12 mouse cellular contexts compared by ENCODE assay signal in the genomic region with DNA sequence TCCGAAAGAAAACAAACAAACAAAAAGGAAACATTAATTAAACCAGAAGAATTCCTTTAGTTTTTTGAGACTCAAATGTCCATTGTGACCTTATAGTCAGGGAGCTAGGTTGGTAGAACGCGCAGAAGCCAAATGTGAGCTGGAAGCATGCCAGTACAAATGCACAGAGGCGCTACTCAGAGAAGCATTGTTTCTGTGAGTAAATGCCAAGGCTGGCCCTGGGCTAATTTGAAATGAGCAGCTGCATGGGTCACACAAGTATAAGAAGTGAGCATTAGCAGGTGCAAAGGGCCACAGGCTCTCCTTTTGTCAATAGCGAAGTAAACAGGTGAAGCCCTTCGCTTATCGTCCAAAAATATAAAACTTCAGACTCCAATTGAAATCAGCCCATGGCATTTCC.
A peak's percentile ranks its signal among the peaks of the same experiment; 100 is the strongest.
DNase-seq lines count a peak whose midpoint lies in the region; ATAC-seq and TF ChIP-seq lines count a peak whose summit lies in the region.
"Had no signal": no experiment of that assay in that cellular context is flagged by ENCODE, and none has a peak within 500 bp of the region (broad histone marks: within the 10 kb centered on the region; RNA-seq: fewer than 3 reads in every experiment).

No protein-coding gene starts in this region.

- no peak overlapping the region for H3K27ac ChIP-seq in kidney, adult 2 months (ENCODE audit: insufficient read depth, low read depth, low read length)
- no peak overlapping the region for H3K27ac ChIP-seq in kidney, embryonic 14.5 days (ENCODE audit: low read depth, low read length)
- H3K27ac ChIP-seq: liver, embryonic 15.5 days had no signal

- no peak for ATAC-seq in kidney, embryonic 14.5 days (ENCODE audit: low FRiP score, low TSS enrichment)

- no peak overlapping the region for H3K4me2 ChIP-seq in kidney, embryonic 14.5 days (replicated peaks; ENCODE audit: low read depth, low read length)
- H3K4me2 ChIP-seq: liver, embryonic 15.5 days had no signal

- no peak for TF ChIP-seq CTCF in kidney, adult 2 months (conservative IDR thresholded peaks at IDR 0.05; ENCODE audit: insufficient read depth, insufficient read length, low read depth, low read length)

- peak; percentile 41 to 55 for DNase-seq in cerebellum, postnatal 10 days
- DNase-seq in cerebellum, postnatal 4 days (ENCODE audit: low spot score in 2 of 2): no peak
- peak; percentile 4 for DNase-seq in kidney, adult 2 months
- peak; percentile 24 to 29 for DNase-seq in right cerebral cortex, postnatal 10 days (ENCODE audit: low spot score in 2 of 2)
- DNase-seq in right cerebral cortex, postnatal 14 days: no peak
- no peak for DNase-seq in gastrocnemius, postnatal 14 days
- DNase-seq in urinary bladder, adult 2 months (ENCODE audit: low spot score): no peak
- DNase-seq: kidney, adult 8-10 months; right cerebral cortex, postnatal 4 days had no signal

- intact Hi-C loops in gastrocnemius, postnatal 14 days (cut with DNase I; ENCODE audit: low total_unique reads): no loop called here

- 69% methylated on average over 7 of the region's 7 CpGs for WGBS in kidney, adult 2 months
- 86% methylated on average over 7 of the region's 7 CpGs for WGBS in kidney, embryonic 14.5 days

- no peak overlapping the region for H3K4me3 ChIP-seq in kidney, adult 2 months (ENCODE audit: insufficient read depth, low read depth, low read length)
- no peak overlapping the region for H3K4me3 ChIP-seq in kidney, embryonic 14.5 days (ENCODE audit: low read length)
- H3K4me3 ChIP-seq: liver, embryonic 15.5 days; megakaryocyte, embryonic 14.5 days had no signal

- H3K9me3 ChIP-seq in kidney, embryonic 14.5 days (ENCODE audit: control insufficient read depth, low read length): no peaks in the 10 kb centered on the region
- H3K9me3 ChIP-seq: liver, embryonic 15.5 days had no signal

- H3K36me3 ChIP-seq in kidney, adult 2 months (ENCODE audit: control insufficient read depth, insufficient read depth, low read length): no peaks in the 10 kb centered on the region
- no peaks in the 10 kb centered on the region for H3K36me3 ChIP-seq in kidney, embryonic 14.5 days (ENCODE audit: control insufficient read depth, insufficient read depth, low read length)
- H3K36me3 ChIP-seq: liver, embryonic 15.5 days had no signal

- no peak for TF ChIP-seq POLR2A in kidney, adult 2 months (IDR thresholded peaks at IDR 0.05; ENCODE audit: low read depth, low read length)

- no peaks in the 10 kb centered on the region for H3K4me1 ChIP-seq in kidney, adult 2 months (ENCODE audit: control insufficient read depth, insufficient read depth, low read length)
- H3K4me1 ChIP-seq in kidney, embryonic 14.5 days (ENCODE audit: control insufficient read depth, insufficient read depth, low read length): no peaks in the 10 kb centered on the region
- H3K4me1 ChIP-seq: liver, embryonic 15.5 days; megakaryocyte, embryonic 14.5 days had no signal

- no peaks in the 10 kb centered on the region for H3K27me3 ChIP-seq in kidney, adult 2 months (replicated peaks; ENCODE audit: control insufficient read depth, insufficient read depth, low read length)
- no peaks in the 10 kb centered on the region for H3K27me3 ChIP-seq in kidney, embryonic 14.5 days (ENCODE audit: control insufficient read depth, insufficient read depth, low read length)
- H3K27me3 ChIP-seq: liver, embryonic 15.5 days; megakaryocyte, embryonic 14.5 days had no signal

- no peak overlapping the region for H3K9ac ChIP-seq in kidney, embryonic 14.5 days (ENCODE audit: low read depth, low read length)
- H3K9ac ChIP-seq: liver, embryonic 15.5 days had no signal

Comparison
In these comparisons a context has a peak if more than half of its experiments do, and no peak if none do; other contexts are left out.
1. DNase-seq: peak in cerebellum, postnatal 10 days (2 of 2), kidney, adult 2 months (single experiment) and right cerebral cortex, postnatal 10 days (2 of 2); none in cerebellum, postnatal 4 days (0 of 2), right cerebral cortex, postnatal 14 days (single experiment), gastrocnemius, postnatal 14 days (single experiment) and urinary bladder, adult 2 months (single experiment).